Mouse (Mus musculus) C2C12 (cell line): Measurements from ENCODE around the gene Thrb. TPM values are rescaled to one million over a fixed set of nuclear protein-coding genes. Genes with fewer than 3 reads are reported as not detected.

Experiments used
- H3K27me3 ChIP-seq: one replicate; pipeline ENCODE4 v1.6.1; 2011; ENCODE audit not compliant: control insufficient read depth, insufficient read depth, insufficient read length
- H3K36me3 ChIP-seq: one replicate; pipeline ENCODE4 v1.6.1; 2011; ENCODE audit not compliant: control insufficient read depth, insufficient read depth
- H3K4me3 ChIP-seq: one replicate; pipeline ENCODE4 v1.5.1; 2011; ENCODE audit warnings: mild to moderate bottlenecking, control low read depth; ENCODE audit not compliant: poor library complexity, insufficient read depth, severe bottlenecking
- H3K79me2 ChIP-seq: one replicate; pipeline ENCODE4 v1.6.1; 2011; ENCODE audit not compliant: control insufficient read depth, insufficient read depth
- H3K79me3 ChIP-seq: one replicate; pipeline ENCODE4 v1.6.1; 2011; ENCODE audit warnings: low read depth, control low read depth
- H3ac ChIP-seq: one replicate; pipeline ENCODE3; 2011; ENCODE audit warnings: low read depth; ENCODE audit not compliant: control insufficient read depth, insufficient read length
- CEBPB ChIP-seq: IDR thresholded peaks from one replicate; pipeline ENCODE4 v1.6.1; 2011; ENCODE audit warnings: low read depth, mild to moderate bottlenecking, control low read depth, moderate library complexity
- CTCF ChIP-seq: IDR thresholded peaks from one replicate; pipeline ENCODE4 v1.5.1; 2011; ENCODE audit not compliant: control insufficient read depth, insufficient read depth, insufficient read length
- FOSL1 ChIP-seq: IDR thresholded peaks from one replicate; pipeline ENCODE4 v1.8.0; 2011; ENCODE audit warnings: mild to moderate bottlenecking, low read length; ENCODE audit not compliant: poor library complexity, insufficient read depth, severe bottlenecking
- MAX ChIP-seq: IDR thresholded peaks from one replicate; pipeline ENCODE4 v1.6.1; 2011; ENCODE audit warnings: mild to moderate bottlenecking, control low read depth
- MYOD1 ChIP-seq: IDR thresholded peaks from one replicate; pipeline ENCODE4 v1.6.1; 2011; ENCODE audit warnings: low read depth; ENCODE audit not compliant: control insufficient read depth, insufficient read length
- MYOG ChIP-seq: IDR thresholded peaks from one replicate; pipeline ENCODE4 v1.6.1; 2011; ENCODE audit not compliant: control insufficient read depth, insufficient read length; ENCODE audit errors: extremely low read depth
- USF1 ChIP-seq: IDR thresholded peaks from one replicate; pipeline ENCODE4 v1.6.1; 2011; ENCODE audit warnings: low read depth, mild to moderate bottlenecking, control low read depth, moderate library complexity
- polyA plus RNA-seq: library from polyadenylated mRNA; unstranded; fragments of >200 nt; fragmentation: generic; extraction: Trizol; gene quantifications from one replicate; pipeline ENCODE4 v1.2.1, GENCODE M21; 2012; ENCODE audit warnings: missing spikeins

The Thrb gene
- polyA plus RNA-seq, 1 experiment: 0.01 TPM

DNA sequence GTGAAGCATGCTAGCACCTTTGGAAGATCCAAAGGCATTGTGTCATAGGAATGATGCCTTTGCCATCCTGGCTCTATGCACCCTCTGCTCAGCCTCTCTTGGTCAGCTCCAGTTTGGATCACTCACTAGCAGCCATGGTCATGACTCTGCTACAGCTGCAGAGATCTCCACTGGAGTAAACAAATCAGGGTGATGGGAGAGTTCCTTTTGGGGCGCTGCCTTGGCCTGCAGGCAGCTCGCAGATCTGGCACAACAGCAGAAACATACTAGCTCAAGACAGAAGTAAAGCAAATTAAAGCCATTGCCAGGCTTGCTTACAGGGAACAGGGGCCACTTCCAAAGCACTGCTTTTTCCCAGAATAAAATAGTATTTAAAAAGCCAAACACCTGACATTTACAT is 186.6 kb downstream of the Thrb start:
- H3K4me3 ChIP-seq: no peak overlapping the region
- no peaks in the 10 kb centered on the region for H3K79me3 ChIP-seq
- H3ac ChIP-seq: no peak overlapping the region
- TF ChIP-seq MYOD1 (no peak), MAX (no peak)
- H3K79me2 ChIP-seq: no peaks in the 10 kb centered on the region
- no peaks in the 10 kb centered on the region for H3K27me3 ChIP-seq
- H3K36me3 ChIP-seq: no peaks in the 10 kb centered on the region

DNA sequence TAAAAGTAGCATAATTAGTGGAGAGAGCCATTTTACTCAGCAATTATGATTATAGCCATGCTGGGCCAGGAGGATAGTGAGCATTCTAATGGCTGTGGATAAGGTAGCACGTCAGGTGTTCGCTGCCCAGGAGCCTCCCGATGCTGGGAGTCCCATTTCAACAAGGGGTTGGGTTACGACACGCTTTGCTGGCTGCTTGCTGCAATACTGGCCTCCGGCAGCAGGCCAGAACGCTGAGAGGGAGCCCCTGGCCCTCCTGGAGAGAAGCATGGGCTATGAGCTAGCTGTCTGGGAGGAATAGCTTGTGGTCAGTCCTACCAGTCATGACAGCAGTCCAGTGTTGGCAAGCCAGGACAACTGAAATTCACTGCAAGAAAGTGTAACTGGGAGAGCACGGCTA is 187.2 kb downstream of the Thrb start:
- Histone ChIP-seq H3K27me3 (no peaks in the 10 kb centered on the region), H3K79me2 (no peaks in the 10 kb centered on the region), H3ac (no peak overlapping the region), H3K79me3 (no peaks in the 10 kb centered on the region), H3K36me3 (no peaks in the 10 kb centered on the region), H3K4me3 (no peak overlapping the region)
- no peak for TF ChIP-seq CTCF
- TF ChIP-seq FOSL1: no peak
- TF ChIP-seq MYOD1: no peak
- no peak for TF ChIP-seq CEBPB
- no peak for TF ChIP-seq MAX
- no peak for TF ChIP-seq MYOG
- TF ChIP-seq USF1: no peak

DNA sequence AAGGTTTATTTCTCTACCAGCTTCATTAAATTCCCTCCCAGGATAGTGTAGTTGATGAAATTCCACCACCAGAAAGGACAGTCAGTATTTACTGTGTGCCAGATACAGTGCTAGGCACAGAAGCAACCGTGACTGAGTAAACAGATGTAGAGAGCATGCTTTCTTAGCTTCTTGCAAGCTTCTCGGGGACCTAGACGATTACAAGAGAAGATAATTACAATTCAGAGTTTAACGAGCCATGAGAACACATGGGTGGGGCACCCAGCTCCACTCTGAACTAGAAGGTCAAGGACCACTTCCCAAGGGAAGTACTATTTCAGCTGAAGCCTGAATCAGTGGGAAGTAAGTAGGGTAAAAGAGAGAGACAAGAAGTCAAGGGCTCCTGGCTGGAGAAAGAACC is 190.3 kb downstream of the Thrb start:
- no peaks in the 10 kb centered on the region for H3K27me3 ChIP-seq
- no peak overlapping the region for H3K4me3 ChIP-seq
- no peaks in the 10 kb centered on the region for H3K79me3 ChIP-seq
- TF ChIP-seq MYOD1: no peak
- no peak for TF ChIP-seq CEBPB
- TF ChIP-seq CTCF: no peak
- TF ChIP-seq USF1: no peak
- no peak for TF ChIP-seq FOSL1
- TF ChIP-seq MYOG: no peak
- TF ChIP-seq MAX: no peak
- no peaks in the 10 kb centered on the region for H3K36me3 ChIP-seq
- H3K79me2 ChIP-seq: no peaks in the 10 kb centered on the region
- H3ac ChIP-seq: no peak overlapping the region

DNA sequence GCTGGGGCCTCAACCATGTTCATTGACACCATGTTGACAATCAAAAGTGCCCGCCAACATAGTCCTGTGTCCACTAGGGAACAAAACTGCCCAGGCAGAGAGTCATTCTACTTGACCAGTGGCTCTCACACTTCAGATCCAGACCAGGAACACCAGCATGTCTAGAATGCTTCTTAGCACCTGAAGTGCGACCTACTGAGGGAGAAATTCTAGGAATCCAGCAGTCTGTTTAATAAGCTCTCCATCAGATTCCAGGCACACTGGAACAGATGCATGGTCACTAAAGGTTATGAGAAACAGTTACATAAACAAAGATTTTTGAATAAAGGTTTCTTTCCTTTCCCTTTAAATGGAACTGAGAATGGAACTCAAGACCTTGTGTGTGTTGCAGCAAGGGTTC is 192.2 kb downstream of the Thrb start:
- Histone ChIP-seq H3K27me3 (no peaks in the 10 kb centered on the region), H3K79me2 (no peaks in the 10 kb centered on the region), H3K4me3 (no peak overlapping the region), H3K79me3 (no peaks in the 10 kb centered on the region), H3K36me3 (no peaks in the 10 kb centered on the region), H3ac (no peak overlapping the region)
- TF ChIP-seq CTCF (no peak), MYOD1 (no peak), USF1 (no peak), CEBPB (no peak), FOSL1 (no peak), MYOG (no peak), MAX (no peak)

DNA sequence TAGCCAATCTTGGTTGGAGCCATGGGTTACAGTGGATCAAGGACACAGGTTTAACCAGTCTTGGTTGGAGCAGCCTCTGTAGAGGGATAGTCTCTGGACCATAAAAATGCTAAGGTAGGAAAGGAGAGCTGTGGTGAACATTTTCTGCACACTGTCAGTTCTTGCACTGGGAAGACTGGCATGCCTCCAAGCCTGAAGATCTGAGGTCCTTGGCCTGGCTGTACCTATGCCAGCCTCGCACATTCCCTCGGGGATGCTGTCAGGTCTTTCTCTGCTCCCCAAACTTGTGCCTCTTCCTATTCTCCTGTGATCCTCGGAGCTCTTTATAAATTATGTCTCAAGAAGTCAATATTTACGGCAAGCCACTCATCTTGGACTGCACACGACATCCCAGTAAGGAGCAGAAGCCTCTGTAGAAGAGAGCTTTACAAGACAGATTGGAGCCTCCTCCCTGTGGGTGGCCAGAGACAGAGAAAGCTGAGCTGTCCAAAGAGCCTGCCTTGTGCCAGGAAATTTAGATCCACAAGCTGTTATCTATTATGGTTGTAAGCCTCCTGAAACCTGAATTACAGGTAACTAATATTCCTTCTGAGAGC is 199.8 kb downstream of the Thrb start:
- H3K36me3 ChIP-seq: no peaks in the 10 kb centered on the region
- TF ChIP-seq USF1 (no peak), MAX (no peak), CTCF (no peak), FOSL1 (no peak), MYOD1 (no peak)
- H3K4me3 ChIP-seq: no peak overlapping the region
- no peaks in the 10 kb centered on the region for H3K79me2 ChIP-seq
- no peaks in the 10 kb centered on the region for H3K27me3 ChIP-seq
- no peaks in the 10 kb centered on the region for H3K79me3 ChIP-seq
- H3ac ChIP-seq: no peak overlapping the region

DNA sequence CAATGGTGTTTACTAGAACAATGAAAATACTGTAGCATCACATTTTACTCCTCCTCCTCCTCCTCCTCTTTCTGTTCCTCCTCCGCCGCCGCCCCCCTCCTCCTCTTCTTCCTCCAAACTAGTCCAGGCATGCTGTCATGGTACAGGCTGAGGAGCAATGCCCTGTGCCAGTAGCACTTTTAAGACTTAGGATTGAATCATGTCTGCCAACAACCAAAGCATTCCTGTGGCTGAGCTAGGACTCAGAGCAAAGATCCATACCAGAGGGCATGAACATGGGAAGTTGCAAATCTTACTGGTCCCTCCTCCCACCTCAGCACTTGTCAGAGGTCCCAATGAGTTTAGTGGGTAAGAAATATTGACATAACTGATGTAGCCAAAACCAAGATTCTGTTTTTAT is 202.6 kb downstream of the Thrb start:
- H3K27me3 ChIP-seq: no peaks in the 10 kb centered on the region
- no peaks in the 10 kb centered on the region for H3K36me3 ChIP-seq
- no peaks in the 10 kb centered on the region for H3K79me3 ChIP-seq
- H3ac ChIP-seq: no peak overlapping the region
- H3K79me2 ChIP-seq: no peaks in the 10 kb centered on the region
- no peak overlapping the region for H3K4me3 ChIP-seq
- TF ChIP-seq FOSL1 (no peak), CTCF (no peak), MYOG (no peak), USF1 (no peak), MYOD1 (no peak), MAX (no peak), CEBPB (no peak)

DNA sequence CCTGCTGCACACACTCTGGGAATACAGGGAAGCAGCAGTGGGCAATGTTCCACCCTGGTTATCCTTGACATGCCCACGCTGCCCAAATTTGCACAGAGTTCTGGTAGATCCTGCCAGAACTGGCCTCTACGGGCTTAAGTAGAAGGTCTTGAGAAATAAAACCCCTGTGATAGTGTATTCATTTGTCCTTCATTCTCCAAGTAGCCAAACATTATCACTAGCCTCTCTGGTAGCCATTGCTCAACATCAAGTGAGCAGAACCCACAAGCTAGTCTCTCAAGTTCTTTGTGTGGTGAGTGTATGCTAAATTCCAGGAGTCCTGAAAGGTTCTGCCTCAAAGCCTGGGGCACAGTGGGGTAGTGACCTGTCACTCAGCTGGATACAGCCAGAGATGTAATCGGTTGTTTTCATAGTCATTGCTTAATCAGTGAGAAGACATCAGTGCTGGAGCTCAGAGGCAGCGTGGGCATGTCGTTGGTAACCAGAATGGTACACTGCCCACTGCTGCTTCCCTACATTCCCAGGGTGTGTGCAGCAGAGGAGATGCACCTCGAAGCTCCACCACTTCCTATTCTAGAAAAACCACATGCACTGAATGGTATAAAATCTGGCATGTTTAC is 203.8 kb downstream of the Thrb start:
- TF ChIP-seq MYOD1: no peak
- TF ChIP-seq MYOG: no peak
- no peak for TF ChIP-seq FOSL1
- no peak for TF ChIP-seq MAX
- TF ChIP-seq CTCF: no peak
- no peak for TF ChIP-seq USF1
- TF ChIP-seq CEBPB: no peak
- no peaks in the 10 kb centered on the region for H3K27me3 ChIP-seq
- H3K79me2 ChIP-seq: no peaks in the 10 kb centered on the region

More for the DNA sequence above, 203.8 kb downstream of the Thrb start:
- H3K4me3 ChIP-seq: no peak overlapping the region
- no peaks in the 10 kb centered on the region for H3K36me3 ChIP-seq
- no peaks in the 10 kb centered on the region for H3K79me3 ChIP-seq
- no peak overlapping the region for H3ac ChIP-seq
